Mouse (Mus musculus) myocyte (in vitro differentiated cells): ENCODE measurements around the gene Fau. TPM values are rescaled to one million over a fixed set of nuclear protein-coding genes. Genes with fewer than 3 reads are reported as not detected.

ENCODE experiments used
- H3K27me3 ChIP-seq: one replicate; pipeline ENCODE4 v1.6.1; 2011; ENCODE audit not compliant: control insufficient read depth, insufficient read depth, insufficient read length
- H3K36me3 ChIP-seq: one replicate; pipeline ENCODE4 v1.6.1; 2011; ENCODE audit not compliant: control insufficient read depth, insufficient read depth
- H3K4me2 ChIP-seq: one replicate; pipeline ENCODE4 v1.6.1; 2011; ENCODE audit warnings: low read depth, control low read depth
- H3K4me3 ChIP-seq: one replicate; pipeline ENCODE4 v1.5.1; 2011; ENCODE audit warnings: mild to moderate bottlenecking, control low read depth, moderate library complexity
- H3K79me2 ChIP-seq: one replicate; pipeline ENCODE4 v1.6.1; 2011; ENCODE audit not compliant: control insufficient read depth, insufficient read depth
- H3ac ChIP-seq: one replicate; pipeline ENCODE4 v1.6.1; 2011; ENCODE audit not compliant: control insufficient read depth, insufficient read length
- CEBPB ChIP-seq: IDR thresholded peaks from 2 replicates; pipeline ENCODE4 v1.6.1; 2011; ENCODE audit warnings: mild to moderate bottlenecking, moderate library complexity; ENCODE audit not compliant: poor library complexity, insufficient read depth, severe bottlenecking
- E2F4 ChIP-seq: IDR thresholded peaks from one replicate; pipeline ENCODE4 v1.6.1; 2011; ENCODE audit warnings: mild to moderate bottlenecking, control low read depth, moderate library complexity; ENCODE audit not compliant: insufficient read depth
- MAX ChIP-seq: IDR thresholded peaks from one replicate; pipeline ENCODE4 v1.6.1; 2011; ENCODE audit warnings: low read depth, mild to moderate bottlenecking, control low read depth
- MYOD1 ChIP-seq, 3 experiments: IDR thresholded peaks; one replicate each; pipeline ENCODE4 v1.6.1; 2011; ENCODE audit warnings: control low read depth in 2 of 3, low read depth in 2 of 3, mild to moderate bottlenecking in 2 of 3, moderate library complexity in 1 of 3; ENCODE audit not compliant: insufficient read length in 2 of 3, control insufficient read depth in 1 of 3
- MYOG ChIP-seq, 3 experiments: IDR thresholded peaks; one replicate each; pipeline ENCODE4 v1.6.1; 2011; ENCODE audit warnings: control low read depth in 2 of 3, low read depth in 2 of 3, mild to moderate bottlenecking in 2 of 3; ENCODE audit not compliant: insufficient read length in 2 of 3, control insufficient read depth in 1 of 3, insufficient read depth in 1 of 3
- POLR2A ChIP-seq: IDR thresholded peaks from one replicate; pipeline ENCODE4 v1.6.1; 2011; ENCODE audit warnings: low read depth, mild to moderate bottlenecking, control low read depth, moderate library complexity; ENCODE audit not compliant: insufficient read length
- POLR2AphosphoS2 ChIP-seq: IDR thresholded peaks from one replicate; pipeline ENCODE4 v1.6.1; 2011; ENCODE audit warnings: low read depth, control low read depth; ENCODE audit not compliant: insufficient read length
- REST ChIP-seq: IDR thresholded peaks from one replicate; pipeline ENCODE4 v1.6.1; 2011; ENCODE audit warnings: mild to moderate bottlenecking, control low read depth, moderate library complexity; ENCODE audit not compliant: insufficient read depth, insufficient read length
- SRF ChIP-seq: IDR thresholded peaks from one replicate; pipeline ENCODE4 v1.6.1; 2011; ENCODE audit warnings: low read depth; ENCODE audit not compliant: control insufficient read depth, insufficient read length
- TCF12 ChIP-seq: IDR thresholded peaks from one replicate; pipeline ENCODE4 v1.6.1; 2011; ENCODE audit warnings: mild to moderate bottlenecking, control low read depth; ENCODE audit not compliant: poor library complexity, insufficient read depth, severe bottlenecking
- TCF3 ChIP-seq: IDR thresholded peaks from one replicate; pipeline ENCODE4 v1.6.1; 2011; ENCODE audit warnings: low read depth, control low read depth; ENCODE audit not compliant: insufficient read length
- USF1 ChIP-seq: IDR thresholded peaks from one replicate; pipeline ENCODE4 v1.6.1; 2011; ENCODE audit warnings: low read depth, mild to moderate bottlenecking, control low read depth, moderate library complexity
- polyA plus RNA-seq: library from polyadenylated mRNA; unstranded; fragments of >200 nt; fragmentation: generic; extraction: Trizol; gene quantifications from one replicate; pipeline ENCODE4 v1.2.1, GENCODE M21; 2012; ENCODE audit warnings: missing spikeins

The Fau gene
- polyA plus RNA-seq, 1 experiment, result 2,772 TPM

- Histone ChIP-seq H3K27me3 (no peaks in the 10 kb centered on the region), H3K79me2 (peaks cover 65% of the 10 kb centered on the region), H3K4me3 (peak overlapping the region; percentile 96), H3K36me3 (peaks cover 18% of the 10 kb centered on the region), H3K4me2 (peak overlapping the region; percentile 98), H3ac (no peak overlapping the region)
- TF ChIP-seq POLR2A (no peak), REST (no peak), MYOG (IDR thresholded peaks at IDR 0.05; ENCODE audit: control insufficient read depth in 1 of 3, insufficient read depth in 1 of 3, insufficient read length in 2 of 3, low read depth in 2 of 3) (no peak), USF1 (no peak), MYOD1 (IDR thresholded peaks at IDR 0.05; ENCODE audit: control insufficient read depth in 1 of 3, insufficient read length in 2 of 3, low read depth in 2 of 3) (no peak), SRF (no peak), TCF3 (no peak), E2F4 (no peak), MAX (no peak), POLR2AphosphoS2 (no peak), CEBPB (no peak), TCF12 (no peak)
Measured at GRCm38 (mm10) chr19:6058966-6059365, 1.3 kb downstream of the Fau start.

- H3K27me3 ChIP-seq, result no peaks in the 10 kb centered on the region
- peak within 1 kb of the TSS; percentile 72 for H3ac ChIP-seq
Measured at GRCm38 (mm10) chr19:6061021-6061533, 3.4 kb downstream of the Fau start, which contains the start of gene Znhit2. Gene Znhit2 (plus strand): TSS chr19:6061192.

GRCm38 (mm10) chr19:6061641-6062302 is 4.1 kb downstream of the Fau start:
- H3K4me3 ChIP-seq, result peak overlapping the region; percentile 51
- H3K27me3 ChIP-seq, result no peaks in the 10 kb centered on the region
- peak overlapping the region; percentile 92 for H3K4me2 ChIP-seq
- no peak for TF ChIP-seq MAX
- TF ChIP-seq TCF12, result no peak
- TF ChIP-seq MYOD1 (IDR thresholded peaks at IDR 0.05; ENCODE audit: control insufficient read depth in 1 of 3, insufficient read length in 2 of 3, low read depth in 2 of 3), result peak in 1 of 3 experiments; percentile 54
- peak; percentile 62 for TF ChIP-seq POLR2A
- no peak for TF ChIP-seq E2F4
- peak; percentile 62 for TF ChIP-seq POLR2AphosphoS2
- H3K79me2 ChIP-seq, result peaks cover 45% of the 10 kb centered on the region
- peak overlapping the region; percentile 72 for H3ac ChIP-seq
- peaks cover 7% of the 10 kb centered on the region for H3K36me3 ChIP-seq

More at GRCm38 (mm10) chr19:6061021-6061533, 3.4 kb downstream of the Fau start, which contains the start of gene Znhit2:
- Histone ChIP-seq H3K36me3 (peaks cover 7% of the 10 kb centered on the region), H3K4me3 (peak within 1 kb of the TSS; percentile 51), H3K4me2 (peak within 1 kb of the TSS; percentile 92), H3K79me2 (peaks cover 48% of the 10 kb centered on the region)
- TF ChIP-seq TCF3, result no peak
- peak; percentile 73 for TF ChIP-seq POLR2A
- peak in 2 of 3 experiments; percentile 44 to 48 for TF ChIP-seq MYOG (IDR thresholded peaks at IDR 0.05; ENCODE audit: control insufficient read depth in 1 of 3, insufficient read depth in 1 of 3, insufficient read length in 2 of 3, low read depth in 2 of 3)
- no peak for TF ChIP-seq SRF
- no peak for TF ChIP-seq CEBPB
- TF ChIP-seq E2F4, result no peak
- no peak for TF ChIP-seq TCF12
- TF ChIP-seq MAX, result no peak
- TF ChIP-seq USF1, result no peak
- TF ChIP-seq MYOD1 (IDR thresholded peaks at IDR 0.05; ENCODE audit: control insufficient read depth in 1 of 3, insufficient read length in 2 of 3, low read depth in 2 of 3), result peak in 2 of 3 experiments; percentile 18 to 74
- no peak for TF ChIP-seq REST
- TF ChIP-seq POLR2AphosphoS2, result peak; percentile 79

- H3K4me3 ChIP-seq, result peak overlapping the region; percentile 51
- peak overlapping the region; percentile 72 for H3ac ChIP-seq
- peaks cover 39% of the 10 kb centered on the region for H3K79me2 ChIP-seq
- TF ChIP-seq MYOG (IDR thresholded peaks at IDR 0.05; ENCODE audit: control insufficient read depth in 1 of 3, insufficient read depth in 1 of 3, insufficient read length in 2 of 3, low read depth in 2 of 3) (no peak), POLR2AphosphoS2 (no peak), SRF (no peak), USF1 (no peak), TCF3 (no peak), POLR2A (no peak), TCF12 (no peak), E2F4 (no peak), MAX (no peak), REST (no peak), MYOD1 (IDR thresholded peaks at IDR 0.05; ENCODE audit: control insufficient read depth in 1 of 3, insufficient read length in 2 of 3, low read depth in 2 of 3) (no peak), CEBPB (no peak)
- H3K4me2 ChIP-seq, result peak overlapping the region; percentile 92
- peaks cover 7% of the 10 kb centered on the region for H3K36me3 ChIP-seq
- H3K27me3 ChIP-seq, result no peaks in the 10 kb centered on the region
Measured at GRCm38 (mm10) chr19:6062418-6062817, 4.8 kb downstream of the Fau start.
